Mouse (Mus musculus): ENCODE measurements at regions not wholly inside any gene's neighbourhood (a gene's known extent, or its start where the extent isn't known, plus 50 kb on each side); places are given as distances from the start of the nearest gene placed in this dataset.

DNA sequence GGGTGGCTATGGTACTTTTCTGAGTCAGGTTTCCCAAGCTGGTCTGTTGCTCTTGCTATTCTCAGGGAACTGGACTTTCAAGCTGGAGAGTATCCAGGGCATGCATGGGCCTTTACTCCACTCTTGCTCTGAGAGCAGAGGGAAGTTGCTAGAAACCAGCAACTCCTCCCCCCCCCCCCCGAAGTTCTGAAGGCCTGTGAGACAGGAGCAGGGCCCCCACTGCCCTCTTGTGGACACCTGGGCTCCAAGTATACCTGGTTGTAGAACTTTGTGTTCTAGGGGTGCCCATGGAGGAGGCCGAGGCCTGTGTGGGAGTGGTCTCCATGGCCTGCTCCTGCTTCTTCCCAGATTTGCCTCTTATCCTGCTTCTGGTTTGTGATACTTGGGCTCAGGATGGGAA, 71.5 kb downstream of the Tmem121 start:
- H3K36me3 ChIP-seq (ENCODE audit: insufficient read depth, low read length) = no peaks in the 10 kb centered on the region
- ATAC-seq (replicated peaks; ENCODE audit: low FRiP score, low read depth) (no peak), DNase-seq (ENCODE audit: low spot score) (no peak)
- no peak overlapping the region for H3K27ac ChIP-seq
- no peak overlapping the region for H3K9ac ChIP-seq (ENCODE audit: low read depth, low read length)
- H3K4me2 ChIP-seq (ENCODE audit: low read length) = no peak overlapping the region
- no peaks in the 10 kb centered on the region for H3K4me1 ChIP-seq (replicated peaks; ENCODE audit: insufficient read depth, low read length)
- no peak for TF ChIP-seq CTCF (IDR thresholded peaks at IDR 0.05; ENCODE audit: low read depth)
- H3K9me3 ChIP-seq (replicated peaks; ENCODE audit: low read length) = no peaks in the 10 kb centered on the region
- H3K27me3 ChIP-seq (ENCODE audit: insufficient read depth, low read length) = no peaks in the 10 kb centered on the region
- 55% methylated on average over 2 of the region's 2 CpGs for WGBS
- no peak overlapping the region for H3K4me3 ChIP-seq (replicated peaks; ENCODE audit: low read depth, low read length)

DNA sequence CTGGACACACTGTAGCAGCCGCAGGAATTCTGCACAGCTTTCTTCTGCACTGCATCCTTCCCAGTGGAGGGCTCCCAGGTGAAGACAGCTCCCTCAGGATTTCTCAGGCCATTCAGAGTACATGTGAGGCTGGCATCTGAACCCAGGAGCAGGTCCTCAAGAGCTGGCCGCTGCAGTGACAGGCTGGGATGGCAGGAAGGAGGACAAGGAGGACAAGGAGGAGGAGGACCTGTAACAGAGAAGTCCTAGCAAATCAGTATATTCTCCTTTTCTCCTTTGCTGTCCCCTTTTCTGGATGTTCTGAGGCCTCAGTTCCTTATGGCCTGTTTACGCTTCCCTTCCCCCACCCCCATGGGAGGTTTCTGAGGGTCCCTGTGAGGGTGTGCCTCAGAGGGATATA, 73.7 kb downstream of the Tmem121 start:
- Histone ChIP-seq H3K9ac (ENCODE audit: low read depth, low read length) (no peak overlapping the region), H3K4me1 (replicated peaks; ENCODE audit: insufficient read depth, low read length) (no peaks in the 10 kb centered on the region), H3K27me3 (ENCODE audit: insufficient read depth, low read length) (no peaks in the 10 kb centered on the region), H3K4me3 (replicated peaks; ENCODE audit: low read depth, low read length) (no peak overlapping the region), H3K27ac (no peak overlapping the region), H3K36me3 (ENCODE audit: insufficient read depth, low read length) (no peaks in the 10 kb centered on the region), H3K4me2 (ENCODE audit: low read length) (no peak overlapping the region), H3K9me3 (replicated peaks; ENCODE audit: low read length) (no peaks in the 10 kb centered on the region)
- 82% methylated on average over 3 of the region's 3 CpGs for WGBS
- DNase-seq (ENCODE audit: low spot score) (no peak), ATAC-seq (replicated peaks; ENCODE audit: low FRiP score, low read depth) (no peak)
- no peak for TF ChIP-seq CTCF (IDR thresholded peaks at IDR 0.05; ENCODE audit: low read depth)

DNA sequence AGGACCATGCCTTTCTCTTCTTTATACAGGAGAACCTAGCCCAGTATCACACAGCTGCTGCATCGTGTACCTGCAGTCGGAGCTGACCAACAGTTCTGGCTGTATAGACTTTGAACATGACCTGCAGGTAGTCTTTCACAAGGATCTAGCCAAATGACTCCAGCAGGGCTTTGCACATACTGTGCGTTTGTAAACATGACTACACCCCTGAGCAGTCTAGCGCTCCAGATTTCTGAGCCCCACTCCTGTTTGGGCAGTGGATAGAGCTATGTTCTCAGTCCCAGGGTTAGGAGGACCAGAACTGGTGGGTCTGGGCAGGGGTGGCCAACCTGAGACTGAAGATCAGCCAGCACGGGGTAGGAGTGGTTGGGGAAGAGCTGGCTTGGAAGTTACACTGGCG, 74.6 kb downstream of the Tmem121 start:
- DNase-seq (ENCODE audit: low spot score) (no peak), ATAC-seq (replicated peaks; ENCODE audit: low FRiP score, low read depth) (no peak)
- H3K9me3 ChIP-seq (replicated peaks; ENCODE audit: low read length) = no peaks in the 10 kb centered on the region
- H3K27me3 ChIP-seq (ENCODE audit: insufficient read depth, low read length) = no peaks in the 10 kb centered on the region
- WGBS = 83% methylated on average over 6 of the region's 6 CpGs
- no peak overlapping the region for H3K27ac ChIP-seq
- H3K4me1 ChIP-seq (replicated peaks; ENCODE audit: insufficient read depth, low read length) = no peaks in the 10 kb centered on the region
- no peak overlapping the region for H3K4me3 ChIP-seq (replicated peaks; ENCODE audit: low read depth, low read length)
- no peak for TF ChIP-seq CTCF (IDR thresholded peaks at IDR 0.05; ENCODE audit: low read depth)
- H3K9ac ChIP-seq (ENCODE audit: low read depth, low read length) = no peak overlapping the region
- no peaks in the 10 kb centered on the region for H3K36me3 ChIP-seq (ENCODE audit: insufficient read depth, low read length)
- H3K4me2 ChIP-seq (ENCODE audit: low read length) = no peak overlapping the region

DNA sequence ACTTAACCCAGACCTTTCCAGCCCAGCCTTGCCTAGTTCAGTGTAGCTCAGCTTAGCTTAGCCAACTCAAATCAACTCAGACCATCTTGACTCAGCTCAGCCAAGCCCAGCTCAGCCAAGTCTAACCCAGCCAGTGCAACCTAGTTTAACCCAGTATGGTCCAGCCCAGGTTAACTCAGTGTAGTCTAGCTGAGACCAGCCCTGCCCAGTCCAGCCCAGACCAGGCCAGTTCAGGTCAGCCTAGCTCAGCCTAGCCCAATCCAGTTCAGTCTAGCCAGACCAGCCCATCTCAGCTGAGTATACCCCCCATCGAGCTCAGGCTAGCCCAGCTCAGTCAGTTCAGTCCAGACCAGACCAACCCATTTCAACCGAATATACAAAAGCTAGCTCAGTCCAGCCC, 90.2 kb downstream of the Tmem121 start:
- H3K36me3 ChIP-seq (ENCODE audit: insufficient read depth, low read length) = no peaks in the 10 kb centered on the region

DNA sequence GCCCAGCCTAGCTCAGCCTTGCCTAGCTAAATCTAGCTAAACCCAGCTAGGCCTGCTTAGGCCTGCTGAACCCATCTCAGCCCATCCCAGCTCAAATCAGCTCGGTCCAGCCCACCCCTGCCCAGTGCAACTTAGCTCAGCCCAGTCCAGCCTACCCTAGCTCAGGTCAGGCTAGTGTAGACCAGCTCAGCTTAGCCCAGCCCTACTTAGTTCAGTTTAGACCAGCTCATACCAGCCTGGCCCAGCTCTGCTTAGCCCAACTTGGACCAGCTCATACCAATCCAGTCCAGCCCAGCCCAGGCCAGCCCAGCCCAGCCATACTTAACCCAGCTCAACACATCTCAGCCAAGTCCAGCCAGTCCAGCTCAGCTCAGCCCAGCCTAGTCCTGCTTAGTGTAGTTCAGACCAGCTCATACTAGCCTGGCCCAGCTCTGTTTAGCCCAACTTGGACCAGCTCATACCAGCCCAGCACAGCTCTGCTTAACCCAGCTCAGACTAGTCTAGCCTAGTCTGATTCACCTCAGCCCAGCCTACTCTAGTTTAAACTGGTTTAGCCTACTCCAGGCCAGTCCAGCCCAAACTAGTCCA, 90.7 kb downstream of the Tmem121 start:
- peak; percentile 34 for ATAC-seq (replicated peaks; ENCODE audit: low FRiP score, low read depth)
- Histone ChIP-seq H3K4me2 (ENCODE audit: low read length) (no peak overlapping the region), H3K27ac (no peak overlapping the region), H3K9me3 (replicated peaks; ENCODE audit: low read length) (no peaks in the 10 kb centered on the region), H3K36me3 (ENCODE audit: insufficient read depth, low read length) (no peaks in the 10 kb centered on the region), H3K4me1 (replicated peaks; ENCODE audit: insufficient read depth, low read length) (no peaks in the 10 kb centered on the region), H3K9ac (ENCODE audit: low read depth, low read length) (no peak overlapping the region), H3K4me3 (replicated peaks; ENCODE audit: low read depth, low read length) (no peak overlapping the region), H3K27me3 (ENCODE audit: insufficient read depth, low read length) (no peaks in the 10 kb centered on the region)
- TF ChIP-seq CTCF (IDR thresholded peaks at IDR 0.05; ENCODE audit: low read depth) = no peak
- DNase-seq (ENCODE audit: low spot score) = no peak
- 84% methylated on average over 1 of the region's 1 CpGs for WGBS

More for the DNA sequence above, 90.2 kb downstream of the Tmem121 start:
- H3K9me3 ChIP-seq (replicated peaks; ENCODE audit: low read length) = no peaks in the 10 kb centered on the region
- TF ChIP-seq CTCF (IDR thresholded peaks at IDR 0.05; ENCODE audit: low read depth) = no peak
- no peak overlapping the region for H3K4me2 ChIP-seq (ENCODE audit: low read length)
- WGBS = 84% methylated on average over 2 of the region's 2 CpGs
- DNase-seq (ENCODE audit: low spot score) (no peak), ATAC-seq (replicated peaks; ENCODE audit: low FRiP score, low read depth) (peak; percentile 44; the same call in 1 of the 2 replicates)
- H3K9ac ChIP-seq (ENCODE audit: low read depth, low read length) = no peak overlapping the region
- H3K4me1 ChIP-seq (replicated peaks; ENCODE audit: insufficient read depth, low read length) = no peaks in the 10 kb centered on the region
- no peaks in the 10 kb centered on the region for H3K27me3 ChIP-seq (ENCODE audit: insufficient read depth, low read length)
- no peak overlapping the region for H3K4me3 ChIP-seq (replicated peaks; ENCODE audit: low read depth, low read length)
- H3K27ac ChIP-seq = no peak overlapping the region

DNA sequence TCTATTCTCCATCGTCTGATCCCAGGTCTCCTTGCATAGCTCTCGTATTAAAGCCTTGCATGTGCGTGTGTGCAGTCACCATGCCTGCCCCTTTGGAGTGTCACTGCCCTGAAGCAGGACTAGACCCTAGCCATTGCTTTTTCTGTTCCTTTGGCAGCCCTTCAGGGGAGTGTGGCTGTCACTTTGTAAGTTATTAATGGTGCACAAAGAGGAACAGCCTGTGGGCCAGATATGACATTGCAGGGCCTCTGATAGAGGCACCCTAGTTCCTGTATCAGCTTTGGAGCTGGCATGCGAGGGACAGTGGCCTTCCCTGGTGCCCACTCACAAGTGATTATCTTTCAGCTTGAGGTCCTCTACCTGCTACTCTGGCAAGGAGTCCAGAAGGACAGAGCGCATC, 92.0 kb downstream of the Tmem121 start:
- Histone ChIP-seq H3K4me3 (replicated peaks; ENCODE audit: low read depth, low read length) (no peak overlapping the region), H3K4me2 (ENCODE audit: low read length) (no peak overlapping the region), H3K4me1 (replicated peaks; ENCODE audit: insufficient read depth, low read length) (no peaks in the 10 kb centered on the region), H3K9ac (ENCODE audit: low read depth, low read length) (no peak overlapping the region), H3K9me3 (replicated peaks; ENCODE audit: low read length) (no peaks in the 10 kb centered on the region), H3K36me3 (ENCODE audit: insufficient read depth, low read length) (no peaks in the 10 kb centered on the region), H3K27me3 (ENCODE audit: insufficient read depth, low read length) (no peaks in the 10 kb centered on the region), H3K27ac (no peak overlapping the region)
- WGBS = 84% methylated on average over 5 of the region's 5 CpGs
- DNase-seq (ENCODE audit: low spot score) = no peak
- TF ChIP-seq CTCF (IDR thresholded peaks at IDR 0.05; ENCODE audit: low read depth) = no peak
- no peak for ATAC-seq (replicated peaks; ENCODE audit: low FRiP score, low read depth)

All from kidney, postnatal 0 days (tissue).